Mouse (Mus musculus): ENCODE measurements around the gene Cep152.

Gene Cep152

DNA sequence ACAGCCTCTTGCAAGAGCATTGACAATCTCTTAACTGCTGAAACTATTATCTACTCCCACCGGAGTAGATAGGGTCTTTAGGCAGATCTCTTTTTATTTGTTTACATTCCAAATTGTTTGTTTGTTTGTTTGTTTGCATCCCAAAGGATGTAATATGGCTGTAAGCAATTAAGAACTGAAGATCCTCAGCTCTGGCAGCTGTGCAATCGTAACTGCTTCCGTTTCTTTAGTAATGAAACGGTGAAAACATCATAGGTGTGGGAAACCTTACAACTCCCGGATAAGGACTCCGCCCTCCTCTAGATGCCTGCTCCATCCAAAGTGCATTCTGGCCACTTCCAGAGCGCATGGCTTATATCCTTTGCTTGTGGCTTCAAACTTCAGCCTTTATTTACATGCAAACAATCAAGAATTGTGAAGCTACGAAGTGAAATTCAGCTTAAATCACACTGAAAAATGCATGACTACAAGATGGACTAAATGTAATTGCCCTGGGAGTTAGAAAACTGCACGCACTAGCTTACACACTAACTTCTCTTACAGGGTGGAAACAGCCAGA, 707 bp downstream of the Cep152 start:
- DNase-seq, result no peak

DNA sequence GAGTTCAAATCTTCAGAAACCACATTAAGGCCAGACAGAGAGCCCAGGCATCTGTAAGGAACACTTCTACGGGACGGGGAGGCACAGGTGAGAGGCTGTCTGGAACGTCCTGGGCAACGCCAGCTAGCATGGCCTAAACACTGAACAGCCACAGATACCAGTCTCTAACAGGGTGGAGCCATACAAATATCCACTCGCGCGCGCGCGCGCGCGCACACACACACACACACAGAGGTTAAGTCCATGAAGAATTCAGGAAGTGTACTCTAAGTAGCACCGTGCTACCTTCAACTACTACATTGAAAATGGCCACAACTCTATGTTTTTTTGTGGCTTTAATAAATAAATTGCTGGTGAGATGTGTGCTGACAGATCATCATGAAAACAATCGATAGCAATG, 1.7 kb downstream of the Cep152 start:
- no peak for DNase-seq

DNA sequence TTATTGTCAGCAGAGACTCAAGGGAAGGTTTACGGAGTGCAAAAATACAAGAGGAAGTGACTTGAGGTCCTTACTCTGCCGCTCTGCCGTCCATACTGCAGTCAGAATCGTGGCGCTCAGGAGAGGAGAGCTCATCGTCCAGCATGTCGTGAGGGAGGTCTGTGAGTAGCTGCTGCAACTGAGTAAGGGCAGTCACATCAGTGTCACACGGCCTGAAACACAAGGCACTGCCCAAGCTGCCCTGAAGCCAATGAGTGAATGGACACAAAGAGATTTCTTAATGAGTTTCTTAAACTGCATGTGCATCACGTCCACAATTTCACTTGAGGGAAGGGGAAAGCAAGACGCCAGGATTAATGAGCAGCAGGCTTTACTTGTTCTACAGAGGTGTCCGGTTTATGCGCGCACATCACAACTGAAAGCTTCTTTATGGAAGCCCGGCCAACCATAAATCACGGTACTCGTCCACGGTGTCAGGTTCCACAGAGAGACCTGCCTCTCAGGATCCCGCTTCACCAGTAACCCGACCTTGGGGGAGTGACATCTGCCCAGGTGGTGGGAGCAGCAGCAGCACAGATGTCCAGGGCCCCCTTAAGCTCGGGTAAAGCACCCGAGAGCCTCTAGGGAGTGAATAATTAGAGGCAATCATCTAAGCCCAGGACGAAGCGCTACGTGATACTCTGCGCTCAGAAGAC, 4.6 kb downstream of the Cep152 start:
- DNase-seq, result no peak

GRCm38 (mm10) chr2:125615858-125616424, 9.0 kb downstream of the Cep152 start:
- no peak for DNase-seq

GRCm38 (mm10) chr2:125615440-125615839, 9.5 kb downstream of the Cep152 start:
- no peak for DNase-seq

- peak; percentile 84 for DNase-seq
Observed at GRCm38 (mm10) chr2:125606220-125606845, 18.6 kb downstream of the Cep152 start.

GRCm38 (mm10) chr2:125604646-125605045, 20.3 kb downstream of the Cep152 start:
- DNase-seq, result peak; percentile 88

GRCm38 (mm10) chr2:125602970-125603369, 21.9 kb downstream of the Cep152 start:
- DNase-seq, result no peak

- DNase-seq, result no peak
Observed at GRCm38 (mm10) chr2:125598958-125599357, 26.0 kb downstream of the Cep152 start.

DNA sequence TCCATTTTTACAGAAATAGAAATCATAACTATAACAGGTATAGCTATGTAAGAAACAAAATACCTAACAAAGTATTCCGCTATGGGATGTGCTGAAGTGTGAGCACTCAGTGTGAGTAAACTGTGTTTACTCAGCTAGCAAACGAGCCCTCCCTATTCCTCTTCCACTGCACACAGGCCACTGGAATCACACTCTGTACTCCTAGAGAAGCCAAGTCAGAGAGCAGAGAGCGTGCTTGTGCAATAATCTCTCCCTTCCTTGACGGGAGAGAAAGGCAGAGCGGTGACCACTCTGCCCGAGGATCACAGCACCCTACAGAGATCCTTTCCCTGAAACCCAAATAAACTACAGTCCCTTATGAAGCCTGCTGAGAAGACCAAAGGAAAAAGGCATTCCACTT, 26.7 kb downstream of the Cep152 start:
- DNase-seq, result peak; percentile 27

- DNase-seq, result no peak
Observed at GRCm38 (mm10) chr2:125594786-125595185, 30.1 kb downstream of the Cep152 start.

GRCm38 (mm10) chr2:125594072-125594471, 30.8 kb downstream of the Cep152 start:
- no peak for DNase-seq

- DNase-seq, result no peak
Observed at GRCm38 (mm10) chr2:125591895-125592294, 33.0 kb downstream of the Cep152 start.

- DNase-seq, result no peak
Observed at GRCm38 (mm10) chr2:125589287-125589686, 35.6 kb downstream of the Cep152 start.

GRCm38 (mm10) chr2:125581081-125581480, 43.8 kb downstream of the Cep152 start:
- no peak for DNase-seq

GRCm38 (mm10) chr2:125577670-125578069, 47.2 kb downstream of the Cep152 start:
- DNase-seq, result no peak

- DNase-seq, result no peak
Observed at GRCm38 (mm10) chr2:125576498-125576897, 48.4 kb downstream of the Cep152 start.

- no peak for DNase-seq
Observed at GRCm38 (mm10) chr2:125575766-125576165, 49.1 kb downstream of the Cep152 start.

- peak; percentile 17 for DNase-seq
Observed at GRCm38 (mm10) chr2:125563884-125564283, 61.0 kb downstream of the Cep152 start.

- DNase-seq, result no peak
Observed at GRCm38 (mm10) chr2:125562407-125562806, 62.5 kb downstream of the Cep152 start.

DNA sequence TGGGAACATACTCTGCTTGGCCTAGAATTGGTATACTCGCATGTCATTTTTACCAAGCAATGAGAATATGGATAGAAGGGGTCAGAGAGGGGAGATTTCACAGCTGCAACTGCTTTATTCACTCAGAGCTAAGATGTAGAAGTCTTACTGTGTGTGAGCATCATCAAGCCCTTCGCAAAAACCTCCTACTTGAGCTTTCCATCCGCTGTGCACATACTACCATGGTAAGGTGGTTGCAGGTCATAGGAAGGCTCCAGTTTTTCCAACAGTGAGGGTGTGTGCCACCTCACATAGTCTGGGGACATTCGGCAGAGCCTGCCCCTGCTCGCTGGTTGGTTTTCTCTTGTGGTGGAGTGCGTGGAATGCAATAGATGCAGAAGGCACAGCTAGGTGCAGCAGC, 64.9 kb downstream of the Cep152 start:
- DNase-seq, result no peak

DNA sequence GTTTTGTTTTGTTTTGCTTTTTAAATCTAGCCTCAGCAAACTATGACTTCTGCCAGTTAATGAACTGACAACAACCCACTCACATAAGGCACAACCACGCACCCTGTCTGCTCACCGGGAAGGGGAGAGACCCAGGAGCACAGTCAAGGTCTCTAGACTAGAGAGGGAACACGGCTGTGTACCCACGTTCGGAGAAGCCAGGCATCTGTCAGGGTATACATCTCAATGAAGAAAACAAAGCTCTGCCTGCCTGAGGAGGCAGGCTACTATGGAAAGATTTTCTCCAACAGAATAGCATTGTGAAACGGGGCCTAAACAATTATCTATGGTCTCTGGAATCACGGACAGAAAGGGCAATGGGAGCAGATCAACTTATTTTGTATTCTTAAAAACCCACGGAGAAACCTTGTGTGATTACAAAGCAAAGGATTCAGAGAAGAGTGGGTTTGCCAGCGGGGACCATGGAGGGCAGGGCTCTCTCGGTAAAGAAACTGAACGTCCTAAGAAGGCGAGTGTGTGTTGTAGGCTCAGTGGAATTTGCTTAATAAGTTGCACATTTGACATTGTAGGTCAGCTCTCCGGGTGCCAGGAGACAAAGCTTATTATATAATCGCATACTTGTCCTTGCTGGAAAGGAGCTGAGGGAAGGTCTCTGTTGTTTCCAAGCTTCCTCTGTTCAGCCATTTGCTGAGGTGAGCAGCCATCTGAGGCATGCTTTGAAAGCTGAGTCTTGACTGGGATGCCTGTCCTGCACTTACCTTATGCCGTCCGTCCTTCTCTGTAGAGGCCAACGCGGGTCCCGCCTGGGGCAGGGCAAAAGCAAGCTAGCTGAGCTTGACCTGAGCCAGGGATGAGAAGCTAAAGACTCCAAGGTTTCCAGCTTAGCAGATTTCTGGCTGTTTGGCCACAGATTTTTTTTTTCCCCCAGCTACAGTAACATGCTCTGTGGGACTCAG, 66.0 kb downstream of the Cep152 start:
- peak; percentile 12 for DNase-seq

GRCm38 (mm10) chr2:125555830-125556229, 69.1 kb downstream of the Cep152 start:
- DNase-seq, result peak; percentile 15
